9 mouse cellular contexts compared by ENCODE assay signal in the genomic region with DNA sequence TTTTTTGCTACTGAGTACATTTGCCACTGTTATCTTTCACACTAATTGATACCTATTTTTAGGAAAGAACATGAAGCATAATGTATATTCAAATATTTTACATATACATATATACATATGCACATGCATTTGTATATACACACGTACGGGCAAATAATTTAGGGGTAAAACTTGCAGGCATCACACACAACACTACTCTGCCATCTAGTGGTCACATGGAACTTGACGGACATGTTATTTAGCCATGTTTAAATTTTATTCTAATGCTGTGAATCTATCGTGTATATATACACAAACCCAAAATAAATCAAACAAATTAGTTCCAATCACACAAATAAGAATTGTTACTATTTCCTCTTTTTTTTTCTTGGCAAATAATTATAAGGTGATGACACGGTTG.
A peak's percentile ranks its signal among the peaks of the same experiment; 100 is the strongest.
DNase-seq lines count a peak whose midpoint lies in the region; ATAC-seq and TF ChIP-seq lines count a peak whose summit lies in the region.
"Had no signal": no experiment of that assay in that cellular context is flagged by ENCODE, and none has a peak within 500 bp of the region (broad histone marks: within the 10 kb centered on the region; RNA-seq: fewer than 3 reads in every experiment).

No protein-coding gene starts in this region.

- no peak overlapping the region for H3K4me2 ChIP-seq in lung, embryonic 14.5 days
- no peak overlapping the region for H3K4me2 ChIP-seq in forebrain, embryonic 11.5 days (ENCODE audit: low read depth, low read length, severe bottlenecking)
- H3K4me2 ChIP-seq: midbrain, embryonic 12.5 days had no signal

- H3K4me1 ChIP-seq in heart, adult 2 months (ENCODE audit: control insufficient read depth, insufficient read depth, low read length), result no peaks in the 10 kb centered on the region
- H3K4me1 ChIP-seq in lung, embryonic 14.5 days (ENCODE audit: insufficient read depth), result no peaks in the 10 kb centered on the region
- H3K4me1 ChIP-seq in forebrain, embryonic 11.5 days (replicated peaks; ENCODE audit: control insufficient read depth, insufficient read depth, low read length), result no peaks in the 10 kb centered on the region
- H3K4me1 ChIP-seq: midbrain, embryonic 12.5 days had no signal

- H3K36me3 ChIP-seq in heart, adult 2 months (ENCODE audit: control insufficient read depth, insufficient read depth, low read length), result no peaks in the 10 kb centered on the region
- H3K36me3 ChIP-seq in lung, embryonic 14.5 days (ENCODE audit: insufficient read depth), result no peaks in the 10 kb centered on the region
- H3K36me3 ChIP-seq in forebrain, embryonic 11.5 days (ENCODE audit: control insufficient read depth, insufficient read depth, low read length), result no peaks in the 10 kb centered on the region
- H3K36me3 ChIP-seq: midbrain, embryonic 12.5 days had no signal

- intact Hi-C loops in heart, adult 2 months (cut with DNase I), result loop anchor here (10.0 kb wide), 1 partner anchor 572 kb away; no protein-coding TSS in a partner anchor

- WGBS in heart, adult 2 months, result 23% methylated on average over 5 of the region's 5 CpGs
- WGBS in lung, embryonic 14.5 days, result 18% methylated on average over 5 of the region's 5 CpGs
- 42% methylated on average over 5 of the region's 5 CpGs for WGBS in forebrain, embryonic 11.5 days

- no peak for ATAC-seq in lung, embryonic 14.5 days (ENCODE audit: insufficient read depth)
- ATAC-seq in megakaryocyte progenitor cell, adult 5-6 weeks (replicated peaks; ENCODE audit: poor library complexity), result peak; percentile 72
- no peak for ATAC-seq in forebrain, embryonic 11.5 days (replicated peaks; ENCODE audit: low FRiP score)

- TF ChIP-seq POLR2A in heart, adult 2 months (IDR thresholded peaks at IDR 0.05; ENCODE audit: insufficient read depth, low read depth, low read length), result no peak

- no peak overlapping the region for H3K9ac ChIP-seq in heart, adult 2 months (ENCODE audit: low read depth, low read length)
- no peak overlapping the region for H3K9ac ChIP-seq in lung, embryonic 14.5 days
- H3K9ac ChIP-seq in forebrain, embryonic 11.5 days (ENCODE audit: low read length), result no peak overlapping the region
- H3K9ac ChIP-seq: midbrain, embryonic 12.5 days had no signal

- no peaks in the 10 kb centered on the region for H3K27me3 ChIP-seq in heart, adult 2 months (ENCODE audit: control insufficient read depth, insufficient read depth, low read length)
- H3K27me3 ChIP-seq in lung, embryonic 14.5 days (ENCODE audit: insufficient read depth, low read length), result no peaks in the 10 kb centered on the region
- H3K27me3 ChIP-seq in forebrain, embryonic 11.5 days (ENCODE audit: control insufficient read depth, insufficient read depth, low read length), result no peaks in the 10 kb centered on the region

- peak; percentile 72 for TF ChIP-seq CTCF in heart, adult 2 months (IDR thresholded peaks at IDR 0.05)
- TF ChIP-seq CTCF in lung, embryonic 14.5 days (IDR thresholded peaks at IDR 0.05; ENCODE audit: low read depth), result peak; percentile 73

- TF ChIP-seq EP300 in heart, adult 2 months (IDR thresholded peaks at IDR 0.05; ENCODE audit: insufficient read depth, low read depth, low read length), result no peak

- H3K79me2 ChIP-seq in heart, adult 2 months (replicated peaks; ENCODE audit: control insufficient read depth, insufficient read depth, low read length), result no peaks in the 10 kb centered on the region

- no peak overlapping the region for H3K27ac ChIP-seq in heart, adult 2 months
- H3K27ac ChIP-seq in lung, embryonic 14.5 days (ENCODE audit: low read depth), result no peak overlapping the region
- no peak overlapping the region for H3K27ac ChIP-seq in forebrain, embryonic 11.5 days (ENCODE audit: low read depth, low read length)
- H3K27ac ChIP-seq: midbrain, embryonic 12.5 days had no signal

- DNase-seq in heart, adult 2 months, result no peak
- no peak for DNase-seq in heart, adult 9 months (ENCODE audit: low spot score in 2 of 2)
- DNase-seq in lung, embryonic 14.5 days, result peak; percentile 83
- no peak for DNase-seq in lung, postnatal 25 days (ENCODE audit: low spot score)
- DNase-seq in c-Kit-positive CD71-negative TER-119-negative erythroid progenitor cells, embryonic 14.5 days (ENCODE audit: low read depth), result peak; percentile 18
- DNase-seq in ovary, postnatal 14 days (ENCODE audit: low spot score), result no peak
- no peak for DNase-seq in forebrain, embryonic 11.5 days (ENCODE audit: low spot score)

- H3K4me3 ChIP-seq in heart, adult 2 months, result no peak overlapping the region
- no peak overlapping the region for H3K4me3 ChIP-seq in lung, embryonic 14.5 days (ENCODE audit: low read depth, low read length)
- H3K4me3 ChIP-seq in forebrain, embryonic 11.5 days (ENCODE audit: low read depth, low read length), result no peak overlapping the region
- H3K4me3 ChIP-seq: midbrain, embryonic 12.5 days had no signal

- H3K9me3 ChIP-seq in lung, embryonic 14.5 days (ENCODE audit: low read depth, low read length), result no peaks in the 10 kb centered on the region
- H3K9me3 ChIP-seq in forebrain, embryonic 11.5 days (ENCODE audit: control insufficient read depth, low read length), result no peaks in the 10 kb centered on the region
- H3K9me3 ChIP-seq: midbrain, embryonic 12.5 days had no signal

Comparison
In these comparisons a context has a peak if more than half of its experiments do, and no peak if none do; other contexts are left out.
1. DNase-seq: peak in lung, embryonic 14.5 days (single experiment) and c-Kit-positive CD71-negative TER-119-negative erythroid progenitor cells, embryonic 14.5 days (single experiment); none in heart, adult 2 months (0 of 2), heart, adult 9 months (0 of 2), lung, postnatal 25 days (single experiment), ovary, postnatal 14 days (single experiment) and forebrain, embryonic 11.5 days (single experiment).